Mouse (Mus musculus): ENCODE measurements around the gene Crybg2. TPM values are rescaled to one million over a fixed set of nuclear protein-coding genes. Genes with fewer than 3 reads are reported as not detected.

The Crybg2 gene
- polyA plus RNA-seq, 1 experiment from 2014 or later: 7.8 TPM

GRCm38 (mm10) chr4:134061166-134061830 is 683 bp downstream of the Crybg2 start:
- no peak for ATAC-seq (ENCODE audit: insufficient number of reproducible peaks, insufficient read depth, low FRiP score, low TSS enrichment, low read depth)
- Histone ChIP-seq H3K4me3 (no peak overlapping the region), H3K4me2 (no peak overlapping the region), H3K36me3 (no peaks in the 10 kb centered on the region), H3K4me1 (0 out of 2 replicates have a peak, but pooled peaks cover 11% of the 10 kb centered on the region), H3K9me3 (no peaks in the 10 kb centered on the region), H3K27ac (no peak overlapping the region), H3K9ac (no peak overlapping the region), H3K27me3 (peaks cover 35% of the 10 kb centered on the region)
- WGBS: 51% methylated on average over 18 of the region's 18 CpGs

- ATAC-seq (ENCODE audit: insufficient number of reproducible peaks, insufficient read depth, low FRiP score, low TSS enrichment, low read depth): no peak
- Histone ChIP-seq H3K27me3 (peaks cover 41% of the 10 kb centered on the region), H3K9ac (no peak overlapping the region), H3K4me1 (0 out of 2 replicates have a peak, but pooled peaks cover 11% of the 10 kb centered on the region), H3K4me2 (no peak overlapping the region), H3K36me3 (no peaks in the 10 kb centered on the region), H3K9me3 (no peaks in the 10 kb centered on the region), H3K4me3 (no peak overlapping the region), H3K27ac (no peak overlapping the region)
- WGBS: 48% methylated on average over 8 of the region's 8 CpGs
These were observed 1.4 kb downstream of the Crybg2 start for GRCm38 (mm10) chr4:134061944-134062446.

GRCm38 (mm10) chr4:134062561-134062960 is 1.9 kb downstream of the Crybg2 start:
- peaks cover 44% of the 10 kb centered on the region for H3K27me3 ChIP-seq
- H3K4me2 ChIP-seq: no peak overlapping the region
- no peak for ATAC-seq (ENCODE audit: insufficient number of reproducible peaks, insufficient read depth, low FRiP score, low TSS enrichment, low read depth)

GRCm38 (mm10) chr4:134065431-134066004 is 4.9 kb downstream of the Crybg2 start:
- Histone ChIP-seq H3K4me1 (0 out of 2 replicates have a peak, but pooled peaks cover 11% of the 10 kb centered on the region), H3K4me3 (peak overlapping the region; percentile 7; the same call in 1 of the 2 replicates), H3K9me3 (no peaks in the 10 kb centered on the region), H3K36me3 (no peaks in the 10 kb centered on the region), H3K27ac (no peak overlapping the region), H3K9ac (no peak overlapping the region), H3K27me3 (peaks cover 34% of the 10 kb centered on the region), H3K4me2 (peak overlapping the region; percentile 39)
- ATAC-seq (ENCODE audit: insufficient number of reproducible peaks, insufficient read depth, low FRiP score, low TSS enrichment, low read depth): no peak
- WGBS: 16% methylated on average over 23 of the region's 23 CpGs

More at GRCm38 (mm10) chr4:134062561-134062960, 1.9 kb downstream of the Crybg2 start:
- 56% methylated on average over 8 of the region's 8 CpGs for WGBS
- Histone ChIP-seq H3K4me1 (0 out of 2 replicates have a peak, but pooled peaks cover 11% of the 10 kb centered on the region), H3K9ac (no peak overlapping the region), H3K4me3 (no peak overlapping the region), H3K36me3 (no peaks in the 10 kb centered on the region), H3K27ac (no peak overlapping the region), H3K9me3 (no peaks in the 10 kb centered on the region)

- WGBS: 88% methylated on average over 8 of the region's 8 CpGs
These were observed 6.8 kb downstream of the Crybg2 start for GRCm38 (mm10) chr4:134067383-134067782.

GRCm38 (mm10) chr4:134067833-134068544 is 7.4 kb downstream of the Crybg2 start:
- ATAC-seq (ENCODE audit: insufficient number of reproducible peaks, insufficient read depth, low FRiP score, low TSS enrichment, low read depth): 0 out of 2 replicates have a peak, but pooled peaks have one; percentile 11
- peaks cover 25% of the 10 kb centered on the region for H3K27me3 ChIP-seq
- no peaks in the 10 kb centered on the region for H3K9me3 ChIP-seq
- no peak overlapping the region for H3K4me2 ChIP-seq
- 0 out of 2 replicates have a peak, but pooled peaks cover 7% of the 10 kb centered on the region for H3K4me1 ChIP-seq
- H3K36me3 ChIP-seq: no peaks in the 10 kb centered on the region
- H3K9ac ChIP-seq: no peak overlapping the region
- 77% methylated on average over 7 of the region's 7 CpGs for WGBS
- no peak overlapping the region for H3K4me3 ChIP-seq
- no peak overlapping the region for H3K27ac ChIP-seq

More at GRCm38 (mm10) chr4:134067383-134067782, 6.8 kb downstream of the Crybg2 start:
- Histone ChIP-seq H3K27me3 (peaks cover 25% of the 10 kb centered on the region), H3K9me3 (no peaks in the 10 kb centered on the region), H3K36me3 (no peaks in the 10 kb centered on the region), H3K4me2 (no peak overlapping the region), H3K4me1 (0 out of 2 replicates have a peak, but pooled peaks cover 7% of the 10 kb centered on the region), H3K4me3 (no peak overlapping the region), H3K27ac (no peak overlapping the region), H3K9ac (0 out of 2 replicates have a peak overlapping the region, but pooled peaks have one; percentile 2)
- ATAC-seq (ENCODE audit: insufficient number of reproducible peaks, insufficient read depth, low FRiP score, low TSS enrichment, low read depth): no peak

- Histone ChIP-seq H3K9me3 (no peaks in the 10 kb centered on the region), H3K4me2 (no peak overlapping the region), H3K4me1 (0 out of 2 replicates have a peak, but pooled peaks cover 7% of the 10 kb centered on the region), H3K27me3 (peaks cover 25% of the 10 kb centered on the region), H3K36me3 (no peaks in the 10 kb centered on the region), H3K27ac (no peak overlapping the region), H3K4me3 (no peak overlapping the region), H3K9ac (no peak overlapping the region)
- WGBS: 87% methylated on average over 4 of the region's 4 CpGs
- ATAC-seq (ENCODE audit: insufficient number of reproducible peaks, insufficient read depth, low FRiP score, low TSS enrichment, low read depth): no peak
These were observed 8.4 kb downstream of the Crybg2 start for GRCm38 (mm10) chr4:134068793-134069580.

- WGBS: 14% methylated on average over 3 of the region's 3 CpGs
- H3K36me3 ChIP-seq: no peaks in the 10 kb centered on the region
- H3K4me2 ChIP-seq: no peak overlapping the region
- no peak overlapping the region for H3K4me3 ChIP-seq
- peaks cover 15% of the 10 kb centered on the region for H3K4me1 ChIP-seq
- H3K9me3 ChIP-seq: no peaks in the 10 kb centered on the region
- no peak overlapping the region for H3K27ac ChIP-seq
- H3K9ac ChIP-seq: no peak overlapping the region
- H3K27me3 ChIP-seq: peaks cover 26% of the 10 kb centered on the region
- no peak for ATAC-seq (ENCODE audit: insufficient number of reproducible peaks, insufficient read depth, low FRiP score, low TSS enrichment, low read depth)
These were observed 18.1 kb downstream of the Crybg2 start for GRCm38 (mm10) chr4:134078694-134079093.

- ATAC-seq (ENCODE audit: insufficient number of reproducible peaks, insufficient read depth, low FRiP score, low TSS enrichment, low read depth): no peak
- Histone ChIP-seq H3K9me3 (peaks cover 3% of the 10 kb centered on the region; the same call in 1 of the 2 replicates), H3K9ac (no peak overlapping the region), H3K27me3 (peaks cover 26% of the 10 kb centered on the region), H3K4me3 (no peak overlapping the region), H3K36me3 (no peaks in the 10 kb centered on the region), H3K4me2 (no peak overlapping the region), H3K27ac (no peak overlapping the region), H3K4me1 (peaks cover 15% of the 10 kb centered on the region)
- 79% methylated on average over 4 of the region's 4 CpGs for WGBS
These were observed 20.1 kb downstream of the Crybg2 start for GRCm38 (mm10) chr4:134080674-134081073.

GRCm38 (mm10) chr4:134081730-134082386 is 21.2 kb downstream of the Crybg2 start:
- WGBS: under 1% methylated on average over 41 of the region's 41 CpGs
- Histone ChIP-seq H3K27ac (no peak overlapping the region), H3K9me3 (peaks cover 3% of the 10 kb centered on the region; the same call in 1 of the 2 replicates), H3K4me1 (peaks cover 15% of the 10 kb centered on the region), H3K36me3 (no peaks in the 10 kb centered on the region), H3K4me2 (peak overlapping the region; percentile 85), H3K27me3 (peaks cover 26% of the 10 kb centered on the region), H3K9ac (peak overlapping the region; percentile 54), H3K4me3 (peak overlapping the region; percentile 49)
- ATAC-seq (ENCODE audit: insufficient number of reproducible peaks, insufficient read depth, low FRiP score, low TSS enrichment, low read depth): peak; percentile 76

All from embryonic facial prominence, embryonic 13.5 days (tissue).